Mouse (Mus musculus): ENCODE measurements around the gene Ufc1. TPM values are rescaled to one million over a fixed set of nuclear protein-coding genes. Genes with fewer than 3 reads are reported as not detected.
"Not testable (repeated sequence)": the region's sequence is repeated elsewhere in the genome, so short reads cannot be mapped to it uniquely, and the experiment has no call there.

Gene Ufc1
- total RNA-seq, 2 experiments from 2014 or later = 115 to 127 TPM

DNA sequence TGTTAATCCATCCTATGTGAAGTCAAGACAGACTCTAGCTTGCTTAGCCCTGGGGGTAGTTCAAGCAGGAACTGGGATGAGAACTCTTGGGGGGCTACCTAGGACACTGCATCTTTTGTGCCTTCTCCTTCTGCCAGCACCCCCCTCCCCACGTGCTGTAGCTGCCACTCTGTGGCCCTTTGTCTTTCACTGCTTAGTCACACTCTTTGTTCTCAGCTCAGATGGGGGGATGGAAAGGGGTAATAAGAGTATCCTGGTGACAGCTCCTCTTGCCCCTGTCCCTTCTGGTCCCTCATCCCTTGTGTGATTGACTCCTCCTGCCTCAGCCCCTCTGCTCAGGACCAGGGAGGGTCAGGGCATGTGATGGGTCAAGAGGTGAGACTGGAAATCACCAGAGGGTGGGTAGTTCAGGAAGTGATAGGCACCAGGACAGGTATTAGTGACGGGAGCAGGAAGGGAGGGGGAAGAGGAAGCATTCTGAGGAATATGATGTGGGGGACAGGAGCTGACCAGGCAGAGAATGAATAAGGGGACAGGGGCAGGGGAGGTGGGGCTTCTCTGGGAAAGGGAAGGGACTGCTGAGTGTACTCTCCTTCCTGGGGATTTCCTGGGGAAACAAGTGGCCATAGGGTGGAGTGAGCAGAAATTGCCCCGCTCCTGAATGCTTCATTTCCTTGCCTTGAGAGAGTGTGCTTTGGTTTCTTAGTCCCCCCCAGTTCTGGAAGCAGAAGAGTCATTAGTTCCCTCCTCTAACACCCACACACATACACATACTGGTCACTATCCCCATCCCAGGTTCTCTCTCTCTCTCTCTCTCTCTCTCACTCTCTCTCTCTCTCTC lies 46.2 kb downstream of the Ufc1 start:
- no peak for ATAC-seq (replicated peaks; ENCODE audit: poor library complexity)

DNA sequence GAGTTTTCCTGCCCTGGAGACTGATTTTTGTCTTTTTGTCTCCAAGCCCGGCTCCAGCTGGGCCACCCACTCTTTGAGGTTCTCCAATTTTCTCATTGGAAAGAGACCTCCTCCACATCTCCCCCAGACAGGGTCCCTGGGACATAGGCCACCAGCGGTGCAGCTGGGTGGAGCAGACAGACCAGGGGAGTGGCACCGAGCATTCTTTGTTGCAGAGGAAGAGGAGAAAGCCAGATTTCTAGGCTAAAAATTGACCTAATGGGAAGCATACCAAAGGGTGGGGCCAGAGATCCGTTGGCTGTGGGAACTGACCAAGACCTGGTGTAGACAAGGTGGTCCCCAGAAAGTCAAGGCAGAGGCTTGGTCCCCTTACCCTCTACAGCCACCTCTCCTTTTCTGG lies 46.9 kb downstream of the Ufc1 start:
- no peak for ATAC-seq (replicated peaks; ENCODE audit: poor library complexity)

DNA sequence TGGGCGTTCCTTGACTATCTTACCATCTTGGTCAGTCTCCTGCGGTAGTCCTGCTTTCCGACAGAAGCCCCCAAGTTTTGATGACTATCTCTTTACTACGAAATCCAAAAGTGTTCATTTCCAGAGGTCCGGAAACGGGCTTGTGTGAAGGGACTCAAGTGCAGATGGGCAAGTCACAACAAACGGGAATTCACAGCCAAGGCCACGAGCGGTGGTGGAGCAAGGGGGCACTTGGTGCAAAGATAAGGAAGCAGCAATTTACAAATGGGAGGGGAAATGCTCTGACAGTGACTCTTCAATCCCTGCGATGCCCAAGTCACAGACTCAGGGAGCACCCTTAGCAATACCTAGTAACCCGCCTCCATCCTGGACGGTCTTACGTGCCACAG lies 47.4 kb downstream of the Ufc1 start:
- peak; percentile 21 for ATAC-seq (replicated peaks; ENCODE audit: poor library complexity)

DNA sequence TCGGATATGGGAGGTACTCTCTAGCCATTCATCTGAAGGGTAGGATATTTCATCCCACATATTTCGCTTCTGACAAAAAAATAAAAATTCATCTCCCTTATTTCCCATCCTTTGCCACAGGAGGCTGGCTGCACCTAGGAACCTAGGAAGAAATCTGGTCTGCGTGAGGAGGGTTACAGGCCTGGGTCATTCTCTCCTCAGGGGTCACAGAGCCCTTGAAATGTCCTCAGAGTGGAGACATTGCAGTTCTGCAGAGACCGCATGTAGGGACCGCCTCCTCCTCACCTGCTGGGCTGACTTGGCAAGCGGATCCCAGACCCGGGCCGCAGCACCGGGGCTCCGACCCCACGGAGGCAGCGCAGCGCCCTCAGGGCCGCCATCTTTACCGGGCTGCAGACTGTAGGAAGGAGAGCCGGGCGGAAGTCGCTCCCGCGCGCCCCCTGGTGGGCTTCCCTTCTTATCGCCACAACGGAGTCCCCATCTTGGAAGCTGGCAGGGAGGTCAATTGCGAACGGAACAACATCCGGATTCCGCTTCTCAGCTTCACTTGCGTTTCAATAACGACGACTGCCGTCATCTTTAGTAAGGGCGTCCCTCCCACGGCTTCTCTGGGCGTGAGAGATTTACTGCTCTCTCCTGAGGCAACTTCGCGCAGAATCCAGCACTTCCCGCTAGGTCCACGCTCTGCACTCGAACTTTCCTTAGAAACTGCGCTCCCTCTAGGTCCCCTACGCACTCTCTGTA lies 47.9 kb downstream of the Ufc1 start:
- ATAC-seq (replicated peaks; ENCODE audit: poor library complexity) = peak; percentile 94

DNA sequence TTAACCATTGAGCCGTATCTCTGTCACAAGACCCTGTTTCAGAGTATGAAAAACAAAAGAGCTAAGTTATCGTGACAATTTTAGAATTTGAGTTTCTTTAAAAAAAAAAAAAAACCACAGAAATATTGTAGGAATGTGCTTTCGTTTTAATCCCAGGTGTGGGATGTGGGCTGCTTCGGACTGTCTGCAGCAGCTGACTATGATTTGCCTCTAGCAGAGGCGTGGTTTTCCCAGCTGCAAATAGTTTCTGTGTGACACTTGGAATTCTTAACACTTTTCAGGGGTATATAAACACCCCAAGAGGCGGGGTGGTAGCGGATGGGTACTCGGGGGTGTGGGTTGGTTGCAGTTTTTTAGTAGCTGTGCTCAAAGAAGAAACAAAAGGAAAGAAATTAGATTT lies 49.5 kb downstream of the Ufc1 start:
- no peak for ATAC-seq (replicated peaks; ENCODE audit: poor library complexity)

DNA sequence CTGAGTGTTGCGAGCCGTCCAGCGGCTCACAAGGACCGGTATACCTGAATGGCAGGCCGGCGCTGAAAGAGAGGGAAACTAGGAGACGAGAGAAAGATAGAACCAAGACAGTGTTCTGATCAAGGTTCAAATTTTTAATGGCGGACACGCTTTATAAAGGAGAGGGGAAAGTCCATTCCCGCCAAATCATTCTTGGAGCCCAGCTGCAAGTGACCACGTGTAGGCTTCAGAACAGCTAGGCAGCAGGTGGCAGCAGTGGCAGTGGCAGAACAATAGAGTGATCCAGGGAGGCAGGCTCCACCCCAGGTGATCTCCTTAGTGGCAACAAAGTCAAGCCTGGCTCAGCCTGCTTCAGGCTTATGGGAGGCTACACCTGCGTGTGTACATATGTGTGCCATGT lies 52.9 kb downstream of the Ufc1 start:
- ATAC-seq (replicated peaks; ENCODE audit: poor library complexity) = not testable (repeated sequence)

DNA sequence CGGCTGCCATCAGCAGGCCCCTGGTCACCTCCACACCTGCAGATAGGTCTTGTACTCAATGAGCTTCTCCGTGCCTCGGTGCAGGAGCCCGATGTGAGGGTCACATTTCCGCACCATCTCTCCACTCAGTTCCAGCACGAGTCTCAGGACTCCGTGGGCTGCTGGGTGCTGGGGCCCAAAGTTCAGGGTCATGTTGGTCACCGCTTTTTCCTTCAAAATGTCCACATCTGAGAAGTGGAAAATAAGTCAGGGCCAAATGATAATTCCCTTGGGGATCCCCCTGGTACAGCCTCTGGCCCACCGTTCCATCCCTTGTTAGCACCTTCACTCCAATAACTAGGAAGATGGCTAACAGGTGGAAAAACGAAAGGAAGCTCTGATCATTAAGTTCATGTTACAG lies 53.9 kb downstream of the Ufc1 start:
- ATAC-seq (replicated peaks; ENCODE audit: poor library complexity) = no peak

DNA sequence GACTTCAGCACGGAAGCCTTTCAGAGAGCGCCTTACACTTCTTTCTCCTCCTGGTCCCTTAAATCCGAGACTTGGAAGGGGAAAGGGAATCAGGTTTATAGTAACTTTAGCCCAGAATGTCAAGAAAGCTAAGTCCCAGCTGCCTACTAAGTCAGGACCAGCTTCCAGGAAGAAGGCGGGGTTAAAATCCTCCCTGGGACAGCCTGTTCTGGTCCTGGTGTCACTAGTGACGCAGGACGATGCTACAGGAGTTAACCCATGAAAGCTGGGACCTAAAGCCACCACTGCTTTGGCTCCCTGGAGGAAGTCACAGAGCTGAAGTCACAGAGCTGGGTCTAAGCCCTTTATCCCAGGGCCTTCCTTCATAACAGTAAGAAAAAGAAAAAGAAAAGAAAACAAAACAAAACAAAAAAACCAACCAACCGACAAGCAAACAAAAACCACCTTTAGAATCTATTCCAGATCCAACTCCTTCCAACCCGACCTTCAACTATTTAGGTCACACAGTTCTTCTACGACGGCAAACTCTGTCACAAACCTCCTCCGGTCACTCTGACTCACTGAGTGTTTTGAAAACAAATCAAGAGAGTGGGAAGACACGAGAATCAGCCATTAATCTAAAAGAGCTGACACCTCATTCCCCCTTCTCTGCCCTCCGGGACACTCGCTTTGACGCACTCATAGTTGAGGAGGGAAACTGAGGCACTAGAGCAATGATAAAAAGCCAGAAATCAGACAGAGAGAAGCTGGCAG lies 54.7 kb downstream of the Ufc1 start:
- no peak for ATAC-seq (replicated peaks; ENCODE audit: poor library complexity)

Other genes with a start within 250 kb of the Ufc1 start
- 384 and 416 TPM in 2 replicates for gene Fcgr3, start 230.1 kb downstream of the Ufc1 start, total RNA-seq (2015)
- gene Fcgr3, start 230.1 kb downstream of the Ufc1 start, total RNA-seq (2017) = 406 and 474 TPM in 2 replicates
- 2.0 and 4.2 TPM in 2 replicates for gene Cfap126, start 181.1 kb downstream of the Ufc1 start, total RNA-seq (2015)
- 1.0 and 4.8 TPM in 2 replicates for gene Cfap126, start 181.1 kb downstream of the Ufc1 start, total RNA-seq (2017)
- gene Sdhc, start 144.4 kb downstream of the Ufc1 start, total RNA-seq (2015) = 154 and 160 TPM in 2 replicates
- 63.2 and 69.4 TPM in 2 replicates for gene Sdhc, start 144.4 kb downstream of the Ufc1 start, total RNA-seq (2017)
- not detected in 2 replicates for gene Mpz, start 144.3 kb downstream of the Ufc1 start, total RNA-seq (2015)
- gene Mpz, start 144.3 kb downstream of the Ufc1 start, total RNA-seq (2017) = not detected in 2 replicates
- gene Pcp4l1, start 98.8 kb downstream of the Ufc1 start, total RNA-seq (2015) = 12.8 and 14.4 TPM in 2 replicates
- gene Pcp4l1, start 98.8 kb downstream of the Ufc1 start, total RNA-seq (2017) = 7.1 and 8.5 TPM in 2 replicates
- not detected in 2 replicates for gene Nr1i3, start 81.1 kb downstream of the Ufc1 start, total RNA-seq (2015)
- 0.12 and 0.17 TPM in 2 replicates for gene Nr1i3, start 81.1 kb downstream of the Ufc1 start, total RNA-seq (2017)
- gene Tomm40l, start 72.5 kb downstream of the Ufc1 start, total RNA-seq (2015) = 13.0 and 15.4 TPM in 2 replicates
- 18.2 and 25.7 TPM in 2 replicates for gene Tomm40l, start 72.5 kb downstream of the Ufc1 start, total RNA-seq (2017)
- gene Apoa2, start 70.0 kb downstream of the Ufc1 start, total RNA-seq (2015) = 0.94 and 2.3 TPM in 2 replicates
- not detected in 2 replicates for gene Apoa2, start 70.0 kb downstream of the Ufc1 start, total RNA-seq (2017)
- gene Fcer1g, start 60.7 kb downstream of the Ufc1 start, total RNA-seq (2015) = 293 and 379 TPM in 2 replicates
- 101 and 178 TPM in 2 replicates for gene Fcer1g, start 60.7 kb downstream of the Ufc1 start, total RNA-seq (2017)
- gene Adamts4, start 44.6 kb downstream of the Ufc1 start, total RNA-seq (2015) = not detected in 2 replicates
- gene Adamts4, start 44.6 kb downstream of the Ufc1 start, total RNA-seq (2017) = not detected in 2 replicates
- gene Ndufs2, start 43.6 kb downstream of the Ufc1 start, total RNA-seq (2015) = 255 and 280 TPM in 2 replicates
- 323 and 395 TPM in 2 replicates for gene Ndufs2, start 43.6 kb downstream of the Ufc1 start, total RNA-seq (2017)
- gene B4galt3, start 24.7 kb downstream of the Ufc1 start, total RNA-seq (2015) = 14.7 and 16.1 TPM in 2 replicates
- 18.0 and 22.6 TPM in 2 replicates for gene B4galt3, start 24.7 kb downstream of the Ufc1 start, total RNA-seq (2017)
- gene Ppox, start 13.8 kb downstream of the Ufc1 start, total RNA-seq (2015) = 18.0 and 20.2 TPM in 2 replicates
- gene Ppox, start 13.8 kb downstream of the Ufc1 start, total RNA-seq (2017) = 10.3 and 15.0 TPM in 2 replicates
- 36.0 and 38.2 TPM in 2 replicates for gene Usp21, start 7.0 kb downstream of the Ufc1 start, total RNA-seq (2015)
- gene Usp21, start 7.0 kb downstream of the Ufc1 start, total RNA-seq (2017) = 18.7 and 24.5 TPM in 2 replicates
- gene Dedd, start 34.1 kb upstream of the Ufc1 start, total RNA-seq (2015) = 24.6 and 25.4 TPM in 2 replicates
- gene Dedd, start 34.1 kb upstream of the Ufc1 start, total RNA-seq (2017) = 11.6 and 18.6 TPM in 2 replicates
- gene Nit1, start 50.6 kb upstream of the Ufc1 start, total RNA-seq (2015) = 7.6 and 9.8 TPM in 2 replicates
- 31.7 and 34.1 TPM in 2 replicates for gene Nit1, start 50.6 kb upstream of the Ufc1 start, total RNA-seq (2017)
- 50.2 and 52.3 TPM in 2 replicates for gene Pfdn2, start 50.6 kb upstream of the Ufc1 start, total RNA-seq (2015)
- 35.5 and 52.3 TPM in 2 replicates for gene Pfdn2, start 50.6 kb upstream of the Ufc1 start, total RNA-seq (2017)
- 0.96 TPM in 1 of 2 replicates, not detected in the other for gene Klhdc9, start 65.8 kb upstream of the Ufc1 start, total RNA-seq (2015)
- gene Klhdc9, start 65.8 kb upstream of the Ufc1 start, total RNA-seq (2017) = 0.33 and 0.71 TPM in 2 replicates
- 0.15 and 0.49 TPM in 2 replicates for gene Nectin4, start 75.1 kb upstream of the Ufc1 start, total RNA-seq (2015)
- 0.37 and 0.84 TPM in 2 replicates for gene Nectin4, start 75.1 kb upstream of the Ufc1 start, total RNA-seq (2017)
- 30.2 and 31.7 TPM in 2 replicates for gene Arhgap30, start 93.9 kb upstream of the Ufc1 start, total RNA-seq (2015)
- 68.0 and 70.5 TPM in 2 replicates for gene Arhgap30, start 93.9 kb upstream of the Ufc1 start, total RNA-seq (2017)
- gene Usf1, start 116.3 kb upstream of the Ufc1 start, total RNA-seq (2015) = 16.3 and 17.1 TPM in 2 replicates
- 61.3 and 64.3 TPM in 2 replicates for gene Usf1, start 116.3 kb upstream of the Ufc1 start, total RNA-seq (2017)
- 0.42 and 0.67 TPM in 2 replicates for gene Tstd1, start 123.8 kb upstream of the Ufc1 start, total RNA-seq (2015)
- gene Tstd1, start 123.8 kb upstream of the Ufc1 start, total RNA-seq (2017) = 1.9 and 3.8 TPM in 2 replicates
- 0.15 and 0.44 TPM in 2 replicates for gene F11r, start 142.5 kb upstream of the Ufc1 start, total RNA-seq (2015)
- 0.68 TPM in 1 of 2 replicates, not detected in the other for gene F11r, start 142.5 kb upstream of the Ufc1 start, total RNA-seq (2017)
- 5.1 and 5.8 TPM in 2 replicates for gene Alyref2, start 208.5 kb upstream of the Ufc1 start, total RNA-seq (2015)
- 9.1 and 10.8 TPM in 2 replicates for gene Alyref2, start 208.5 kb upstream of the Ufc1 start, total RNA-seq (2017)
- gene Itln1, start 240.3 kb upstream of the Ufc1 start, total RNA-seq (2015) = not detected in 2 replicates
- gene Itln1, start 240.3 kb upstream of the Ufc1 start, total RNA-seq (2017) = not detected in 2 replicates